Mouse (Mus musculus) MEL (cell line): ENCODE results near the gene Ankrd28. TPM values are rescaled to one million over a fixed set of nuclear protein-coding genes. Genes with fewer than 3 reads are reported as not detected.

Experiments used
- DNase-seq: peaks from one replicate; pipeline ENCODE4 v3.0.0; 2011; ENCODE audit warnings: low read depth, low spot score
- H3K27ac ChIP-seq: 2 replicates; pipeline ENCODE4 v1.5.1; 2012; ENCODE audit warnings: low read depth, mild to moderate bottlenecking, control low read depth, low read length, moderate library complexity; ENCODE audit not compliant: control insufficient read depth
- H3K27me3 ChIP-seq, 2 experiments: fragments of 150-350 bp in 1 of 2; sonication (generic) in 1 of 2; 2 replicates each; pipeline ENCODE4 v1.6.1; 2012; ENCODE audit warnings: low read length in 2 of 2, mild to moderate bottlenecking in 2 of 2, improper control_type of control experiment in 1 of 2, moderate library complexity in 1 of 2; ENCODE audit not compliant: insufficient read depth in 2 of 2, control insufficient read depth in 1 of 2
- H3K36me3 ChIP-seq, 2 experiments: 2 replicates each; pipeline ENCODE4 v1.6.1; 2012 to 2014; ENCODE audit warnings: low read length in 2 of 2, improper control_type of control experiment in 1 of 2, inconsistent platforms in 1 of 2, mild to moderate bottlenecking in 1 of 2; ENCODE audit not compliant: insufficient read depth in 2 of 2, control insufficient read depth in 1 of 2
- H3K4me1 ChIP-seq, 2 experiments: fragments of 150-350 bp in 1 of 2; sonication (generic) in 1 of 2; 2 replicates each; pipeline ENCODE4 v1.6.1; 2012; ENCODE audit warnings: low read length in 2 of 2, improper control_type of control experiment in 1 of 2, mild to moderate bottlenecking in 1 of 2; ENCODE audit not compliant: insufficient read depth in 2 of 2, control insufficient read depth in 1 of 2
- H3K4me3 ChIP-seq, 2 experiments: fragments of 150-350 bp in 1 of 2; sonication (generic) in 1 of 2; 2 replicates each; pipeline ENCODE4 v1.5.1; 2012; ENCODE audit warnings: low read depth in 2 of 2, low read length in 2 of 2, mild to moderate bottlenecking in 2 of 2, moderate library complexity in 2 of 2, control low read depth in 1 of 2, improper control_type of control experiment in 1 of 2; ENCODE audit not compliant: control insufficient read depth in 1 of 2, insufficient read depth in 1 of 2
- H3K79me2 ChIP-seq: 2 replicates; pipeline ENCODE4 v1.6.1; 2012; ENCODE audit warnings: mild to moderate bottlenecking, low read length, moderate library complexity; ENCODE audit not compliant: control insufficient read depth, poor library complexity, insufficient read depth
- H3K9ac ChIP-seq: 2 replicates; pipeline ENCODE4 v1.6.1; 2012; ENCODE audit warnings: low read depth, mild to moderate bottlenecking, control low read depth, low read length, moderate library complexity; ENCODE audit not compliant: control insufficient read depth, poor library complexity, severe bottlenecking
- H3K9me3 ChIP-seq: fragments of 150-350 bp; sonication (generic); replicated peaks from 2 replicates; pipeline ENCODE4 v1.6.1; 2012; ENCODE audit warnings: mild to moderate bottlenecking, low read length, improper control_type of control experiment, moderate library complexity; ENCODE audit not compliant: insufficient read depth
- CTCF ChIP-seq, 3 experiments: IDR thresholded peaks in 2 of 3; conservative IDR thresholded peaks in 1 of 3; 2 replicates each; pipeline ENCODE4 v1.5.1; 2011 to 2012; ENCODE audit warnings: low read length in 3 of 3, low read depth in 2 of 3, mild to moderate bottlenecking in 2 of 3, improper control_type of control experiment in 1 of 3, inconsistent platforms in 1 of 3, mixed read lengths in 1 of 3, moderate library complexity in 1 of 3; ENCODE audit not compliant: control insufficient read depth in 1 of 3, insufficient read depth in 1 of 3, poor library complexity in 1 of 3, severe bottlenecking in 1 of 3
- ELF1 ChIP-seq: IDR thresholded peaks from 2 replicates; pipeline ENCODE4 v1.6.1; 2014; ENCODE audit warnings: low read depth, mild to moderate bottlenecking, inconsistent platforms, low read length, improper control_type of control experiment, moderate library complexity
- RAD21 ChIP-seq: IDR thresholded peaks from 2 replicates; pipeline ENCODE4 v1.6.1; 2011; ENCODE audit warnings: mild to moderate bottlenecking, low read depth, low read length, improper control_type of control experiment
- SMC3 ChIP-seq: IDR thresholded peaks from 2 replicates; pipeline ENCODE4 v1.6.1; 2011; ENCODE audit warnings: low read depth, low read length, improper control_type of control experiment
- polyA plus RNA-seq, 2 experiments: library from polyadenylated mRNA; stranded (reverse) in 1 of 2; unstranded in 1 of 2; fragments of >175 nt in 1 of 2; fragments of >200 nt in 1 of 2; gene quantifications; 2 replicates each; pipeline versions ENCODE4 v1.2.1 to v1.2.4; 2012; ENCODE audit warnings: low replicate concordance in 2 of 2, low read depth in 1 of 2; ENCODE audit not compliant: insufficient read length in 2 of 2, insufficient read depth in 1 of 2, missing spikeins in 1 of 2
- total RNA-seq: library from RNA; depleted of rRNA; stranded (reverse); fragments of 300-350 nt; gene quantifications from 2 replicates; pipeline ENCODE4 v1.2.3, GENCODE M21; 2012; rRNA removed

Gene Ankrd28
- total and polyA plus RNA-seq, 3 experiments, result 32.5 to 41.2 (median 38.8) TPM

DNA sequence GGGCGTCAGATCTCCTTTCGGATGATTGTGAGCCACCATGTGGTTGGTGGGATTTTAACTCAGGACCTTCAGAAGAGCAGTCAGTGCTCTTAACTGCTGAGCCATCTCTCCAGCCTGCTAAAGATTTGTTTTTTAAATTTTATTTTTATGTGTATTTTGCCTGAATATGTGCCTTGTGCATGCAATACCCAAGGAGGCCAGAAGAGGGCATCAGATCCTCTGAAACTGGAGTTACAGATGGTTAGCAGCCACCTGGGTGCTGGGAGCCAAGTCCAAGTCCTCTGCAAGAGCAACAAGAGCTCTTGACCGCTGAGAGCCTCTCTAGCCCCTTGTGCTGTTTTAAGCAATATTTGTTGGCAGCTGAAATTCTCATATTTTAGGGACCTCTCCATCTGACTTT is 180.1 kb downstream of the Ankrd28 start:
- Histone ChIP-seq H3K4me1 (peaks cover 7 to 30% of the 10 kb centered on the region in 2 experiments; a peak in 3 of 4 replicates), H3K27ac (no peak overlapping the region), H3K9me3 (no peaks in the 10 kb centered on the region), H3K4me3 (no peak overlapping the region), H3K27me3 (no peaks in the 10 kb centered on the region), H3K36me3 (peaks cover 0 to 27% of the 10 kb centered on the region in 2 experiments; a peak in 2 of 4 replicates), H3K9ac (no peak overlapping the region), H3K79me2 (peaks cover 6% of the 10 kb centered on the region)
- TF ChIP-seq RAD21, result peak; percentile 38
- TF ChIP-seq SMC3, result peak; percentile 22; the same call in 1 of the 2 replicates
- TF ChIP-seq CTCF (IDR thresholded peaks at IDR 0.05 in 2 of 3, conservative IDR thresholded peaks at IDR 0.05 in 1 of 3; ENCODE audit: control insufficient read depth in 1 of 3, insufficient read depth in 1 of 3, low read depth in 2 of 3, low read length in 3 of 3, poor library complexity in 1 of 3, severe bottlenecking in 1 of 3), result peak; percentile 31 to 48 (median 40); a peak in 5 of 6 replicates
- no peak for TF ChIP-seq ELF1
- DNase-seq, result peak; percentile 43

Other genes starting within 250 kb of the Ankrd28 start
- not detected in 2 replicates for gene Colq, start 239.3 kb downstream of the Ankrd28 start, total RNA-seq
- not detected for gene Colq, start 239.3 kb downstream of the Ankrd28 start, polyA plus RNA-seq
- not detected in 2 replicates for gene Gm49387, start 189.8 kb downstream of the Ankrd28 start, total RNA-seq
- gene Gm49387, start 189.8 kb downstream of the Ankrd28 start, polyA plus RNA-seq, result under 1 TPM in 1 of 2 experiments, not detected in 1; 0.14 TPM
- 7.2 and 8.4 TPM in 2 replicates for gene Btd, start 189.6 kb downstream of the Ankrd28 start, total RNA-seq
- gene Btd, start 189.6 kb downstream of the Ankrd28 start, polyA plus RNA-seq, result 10 to 100 TPM in 1 of 2 experiments, not detected in 1; 12.9 TPM
- gene Hacl1, start 189.4 kb downstream of the Ankrd28 start, total RNA-seq, result 7.7 and 9.2 TPM in 2 replicates
- 10 to 100 TPM in 1 of 2 experiments, not detected in 1; 13.3 TPM for gene Hacl1, start 189.4 kb downstream of the Ankrd28 start, polyA plus RNA-seq
- gene Galnt15, start 198.3 kb upstream of the Ankrd28 start, total RNA-seq, result 0.04 TPM in 1 of 2 replicates, not detected in the other
- under 1 TPM in 1 of 2 experiments, not detected in 1; 0.15 TPM for gene Galnt15, start 198.3 kb upstream of the Ankrd28 start, polyA plus RNA-seq